Mouse (Mus musculus) C2C12 (cell line): Measurements from ENCODE around the gene Cacna1h. TPM values are rescaled to one million over a fixed set of nuclear protein-coding genes. Genes with fewer than 3 reads are reported as not detected.

Source experiments
- H3K27me3 ChIP-seq: one replicate; pipeline ENCODE4 v1.6.1; 2011; ENCODE audit not compliant: control insufficient read depth, insufficient read depth, insufficient read length
- H3K36me3 ChIP-seq: one replicate; pipeline ENCODE4 v1.6.1; 2011; ENCODE audit not compliant: control insufficient read depth, insufficient read depth
- H3K4me3 ChIP-seq: one replicate; pipeline ENCODE4 v1.5.1; 2011; ENCODE audit warnings: mild to moderate bottlenecking, control low read depth; ENCODE audit not compliant: poor library complexity, insufficient read depth, severe bottlenecking
- H3K79me2 ChIP-seq: one replicate; pipeline ENCODE4 v1.6.1; 2011; ENCODE audit not compliant: control insufficient read depth, insufficient read depth
- H3K79me3 ChIP-seq: one replicate; pipeline ENCODE4 v1.6.1; 2011; ENCODE audit warnings: low read depth, control low read depth
- H3ac ChIP-seq: one replicate; pipeline ENCODE3; 2011; ENCODE audit warnings: low read depth; ENCODE audit not compliant: control insufficient read depth, insufficient read length
- CEBPB ChIP-seq: IDR thresholded peaks from one replicate; pipeline ENCODE4 v1.6.1; 2011; ENCODE audit warnings: low read depth, mild to moderate bottlenecking, control low read depth, moderate library complexity
- CTCF ChIP-seq: IDR thresholded peaks from one replicate; pipeline ENCODE4 v1.5.1; 2011; ENCODE audit not compliant: control insufficient read depth, insufficient read depth, insufficient read length
- FOSL1 ChIP-seq: IDR thresholded peaks from one replicate; pipeline ENCODE4 v1.8.0; 2011; ENCODE audit warnings: mild to moderate bottlenecking, low read length; ENCODE audit not compliant: poor library complexity, insufficient read depth, severe bottlenecking
- MAX ChIP-seq: IDR thresholded peaks from one replicate; pipeline ENCODE4 v1.6.1; 2011; ENCODE audit warnings: mild to moderate bottlenecking, control low read depth
- MYOD1 ChIP-seq: IDR thresholded peaks from one replicate; pipeline ENCODE4 v1.6.1; 2011; ENCODE audit warnings: low read depth; ENCODE audit not compliant: control insufficient read depth, insufficient read length
- MYOG ChIP-seq: IDR thresholded peaks from one replicate; pipeline ENCODE4 v1.6.1; 2011; ENCODE audit not compliant: control insufficient read depth, insufficient read length; ENCODE audit errors: extremely low read depth
- USF1 ChIP-seq: IDR thresholded peaks from one replicate; pipeline ENCODE4 v1.6.1; 2011; ENCODE audit warnings: low read depth, mild to moderate bottlenecking, control low read depth, moderate library complexity
- polyA plus RNA-seq: library from polyadenylated mRNA; unstranded; fragments of >200 nt; fragmentation: generic; extraction: Trizol; gene quantifications from one replicate; pipeline ENCODE4 v1.2.1, GENCODE M21; 2012; ENCODE audit warnings: missing spikeins

Gene Cacna1h
- polyA plus RNA-seq, 1 experiment, result not detected

GRCm38 (mm10) chr17:25474330-25475077, 40.9 kb upstream of the Cacna1h start:
- Histone ChIP-seq H3K79me3 (no peaks in the 10 kb centered on the region), H3K4me3 (no peak overlapping the region), H3K27me3 (peaks cover 73% of the 10 kb centered on the region), H3K79me2 (no peaks in the 10 kb centered on the region), H3ac (peak overlapping the region; percentile 10), H3K36me3 (no peaks in the 10 kb centered on the region)
- peak; percentile 45 for TF ChIP-seq CTCF
- TF ChIP-seq FOSL1, result no peak
- no peak for TF ChIP-seq MYOG
- no peak for TF ChIP-seq USF1
- no peak for TF ChIP-seq MAX

- peaks cover 70% of the 10 kb centered on the region for H3K27me3 ChIP-seq
- no peak overlapping the region for H3K4me3 ChIP-seq
- no peak overlapping the region for H3ac ChIP-seq
- H3K79me2 ChIP-seq, result no peaks in the 10 kb centered on the region
- H3K36me3 ChIP-seq, result no peaks in the 10 kb centered on the region
- TF ChIP-seq MAX (no peak), MYOG (no peak)
- H3K79me3 ChIP-seq, result no peaks in the 10 kb centered on the region
These were observed 38.5 kb upstream of the Cacna1h start for GRCm38 (mm10) chr17:25472044-25472443.

GRCm38 (mm10) chr17:25471418-25471817, 37.8 kb upstream of the Cacna1h start:
- Histone ChIP-seq H3K4me3 (no peak overlapping the region), H3ac (no peak overlapping the region), H3K36me3 (no peaks in the 10 kb centered on the region), H3K79me2 (no peaks in the 10 kb centered on the region), H3K79me3 (no peaks in the 10 kb centered on the region), H3K27me3 (peaks cover 63% of the 10 kb centered on the region)
- TF ChIP-seq MYOD1, result no peak
- no peak for TF ChIP-seq FOSL1
- no peak for TF ChIP-seq USF1
- no peak for TF ChIP-seq MAX
- no peak for TF ChIP-seq CEBPB
- TF ChIP-seq MYOG, result no peak
- TF ChIP-seq CTCF, result no peak

GRCm38 (mm10) chr17:25469798-25470197, 36.2 kb upstream of the Cacna1h start:
- H3K4me3 ChIP-seq, result no peak overlapping the region
- no peaks in the 10 kb centered on the region for H3K79me3 ChIP-seq
- H3K36me3 ChIP-seq, result no peaks in the 10 kb centered on the region
- H3K27me3 ChIP-seq, result peaks cover 57% of the 10 kb centered on the region
- H3K79me2 ChIP-seq, result no peaks in the 10 kb centered on the region
- H3ac ChIP-seq, result no peak overlapping the region
- TF ChIP-seq MAX, result no peak
- no peak for TF ChIP-seq USF1
- peak; percentile 61 for TF ChIP-seq CTCF
- TF ChIP-seq FOSL1, result no peak

GRCm38 (mm10) chr17:25468301-25468700, 34.7 kb upstream of the Cacna1h start:
- H3K36me3 ChIP-seq, result no peaks in the 10 kb centered on the region
- peaks cover 57% of the 10 kb centered on the region for H3K27me3 ChIP-seq
- no peak overlapping the region for H3K4me3 ChIP-seq
- H3K79me3 ChIP-seq, result no peaks in the 10 kb centered on the region
- H3ac ChIP-seq, result no peak overlapping the region
- no peaks in the 10 kb centered on the region for H3K79me2 ChIP-seq
- TF ChIP-seq FOSL1 (no peak), MYOD1 (no peak)

- no peaks in the 10 kb centered on the region for H3K36me3 ChIP-seq
- no peak for TF ChIP-seq FOSL1
- TF ChIP-seq MYOG, result no peak
- no peak for TF ChIP-seq MAX
- no peak for TF ChIP-seq USF1
- TF ChIP-seq CTCF, result no peak
- no peak for TF ChIP-seq CEBPB
- TF ChIP-seq MYOD1, result no peak
- H3K79me3 ChIP-seq, result no peaks in the 10 kb centered on the region
- H3ac ChIP-seq, result no peak overlapping the region
- H3K4me3 ChIP-seq, result no peak overlapping the region
- H3K79me2 ChIP-seq, result no peaks in the 10 kb centered on the region
- peaks cover 57% of the 10 kb centered on the region for H3K27me3 ChIP-seq
These were observed 34.2 kb upstream of the Cacna1h start for GRCm38 (mm10) chr17:25467781-25468180.
